ENCODE assay signal across 9 mouse cellular contexts in the genomic region with DNA sequence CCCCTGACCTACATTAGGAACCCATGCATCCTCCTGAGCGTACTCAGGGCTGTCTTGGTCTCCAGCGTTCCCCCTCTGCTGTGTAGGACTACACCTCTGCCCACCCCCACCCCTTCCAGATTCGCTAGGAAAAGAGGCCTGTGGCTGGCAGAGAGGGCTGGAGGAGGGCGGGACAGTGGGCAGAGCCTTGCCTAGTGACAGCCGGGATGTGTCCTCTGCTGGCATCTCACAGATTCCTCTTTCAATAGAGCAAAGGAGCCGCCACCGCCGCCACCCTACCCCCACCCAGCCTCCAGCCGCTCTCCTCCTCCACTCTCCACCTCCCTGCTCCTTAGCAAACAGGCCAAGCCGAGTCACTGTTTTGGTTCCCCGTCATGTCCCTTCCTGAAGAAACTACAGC. TPM values are rescaled to one million over a fixed set of nuclear protein-coding genes. Genes with fewer than 3 reads are reported as not detected.
DNase-seq lines count a peak whose midpoint lies in the region; ATAC-seq lines count a peak whose summit lies in the region.
"Had no signal": no experiment of that assay in that cellular context is flagged by ENCODE, and none has a peak within 500 bp of the region (broad histone marks: within the 10 kb centered on the region; RNA-seq: fewer than 3 reads in every experiment).

No protein-coding gene starts in this region.

- H3K4me1 ChIP-seq in embryonic facial prominence, embryonic 14.5 days (ENCODE audit: control insufficient read depth, insufficient read depth, low read length) = peaks cover 9% of the 10 kb centered on the region
- peaks cover 15% of the 10 kb centered on the region for H3K4me1 ChIP-seq in heart, embryonic 12.5 days (replicated peaks)

- H3K27me3 ChIP-seq in embryonic facial prominence, embryonic 14.5 days (replicated peaks; ENCODE audit: control insufficient read depth, insufficient read depth, low read length) = no peaks in the 10 kb centered on the region
- no peaks in the 10 kb centered on the region for H3K27me3 ChIP-seq in heart, embryonic 12.5 days (replicated peaks)

- peak; percentile 45 for DNase-seq in left cerebral cortex, postnatal 4 days
- no peak for DNase-seq in left cerebral cortex, postnatal 36 days (ENCODE audit: low spot score in 2 of 2)
- peak; percentile 43 for DNase-seq in embryonic facial prominence, embryonic 14.5 days (ENCODE audit: low spot score)
- peak; percentile 62 to 82 for DNase-seq in lung, postnatal 4 days
- DNase-seq in telencephalon, adult 2 months (ENCODE audit: low read depth, low spot score) = peak; percentile 4
- no peak for DNase-seq in cerebellum, adult 8-10 months
- no peak for DNase-seq in yolk sac, embryonic 10.5 days (ENCODE audit: low spot score)

- 16% methylated on average over 9 of the region's 11 CpGs for WGBS in embryonic facial prominence, embryonic 14.5 days
- 5% methylated on average over 11 of the region's 11 CpGs for WGBS in heart, embryonic 12.5 days

- H3K4me3 ChIP-seq in embryonic facial prominence, embryonic 14.5 days (ENCODE audit: low read depth, low read length) = no peak overlapping the region
- peak overlapping the region; percentile 8; the same call in 1 of the 2 replicates for H3K4me3 ChIP-seq in heart, embryonic 12.5 days

- peak overlapping the region; percentile 6; the same call in 1 of the 2 replicates for H3K9ac ChIP-seq in embryonic facial prominence, embryonic 14.5 days (ENCODE audit: low read depth, low read length)
- H3K9ac ChIP-seq in heart, embryonic 12.5 days = peak overlapping the region; percentile 46; the same call in 1 of the 2 replicates

- peak overlapping the region; percentile 31 for H3K4me2 ChIP-seq in embryonic facial prominence, embryonic 14.5 days (ENCODE audit: low read depth, low read length)
- H3K4me2 ChIP-seq in heart, embryonic 12.5 days = peak overlapping the region; percentile 53

- intact Hi-C loops in left cerebral cortex, postnatal 4 days (cut with DNase I) = no loop called here
- intact Hi-C loops in left cerebral cortex, postnatal 36 days (cut with DNase I) = loop anchor here (5.0 kb wide), 1 partner anchor 32 kb away; no protein-coding TSS in a partner anchor

- H3K9me3 ChIP-seq in embryonic facial prominence, embryonic 14.5 days (ENCODE audit: control insufficient read depth, low read length) = no peaks in the 10 kb centered on the region
- H3K9me3 ChIP-seq in heart, embryonic 12.5 days (replicated peaks) = peaks cover 7% of the 10 kb centered on the region; the same call in 1 of the 2 replicates

- ATAC-seq in embryonic facial prominence, embryonic 14.5 days (ENCODE audit: low read depth) = peak; percentile 67
- ATAC-seq in heart, embryonic 12.5 days (ENCODE audit: insufficient number of reproducible peaks, low FRiP score) = 0 out of 2 replicates have a peak, but pooled peaks have one; percentile 20

- no peaks in the 10 kb centered on the region for H3K36me3 ChIP-seq in embryonic facial prominence, embryonic 14.5 days (ENCODE audit: control insufficient read depth, insufficient read depth, low read length)
- no peaks in the 10 kb centered on the region for H3K36me3 ChIP-seq in heart, embryonic 12.5 days

- no peak overlapping the region for H3K27ac ChIP-seq in embryonic facial prominence, embryonic 14.5 days (replicated peaks; ENCODE audit: low read depth, low read length)
- H3K27ac ChIP-seq in heart, embryonic 12.5 days (ENCODE audit: poor library complexity, severe bottlenecking) = no peak overlapping the region

RNA-seq across cellular contexts. Expression of gene Prr29, which starts 0.6 kb away (rescaled TPM):
- total RNA-seq in left cerebral cortex, postnatal 4 days (2021) = not detected
- total RNA-seq in left cerebral cortex, postnatal 36 days (2021) = not detected
- 0.92 and 0.93 TPM in 2 replicates for polyA plus RNA-seq in embryonic facial prominence, embryonic 14.5 days (2014; fragmentation: Nextera tagmentation; extraction: Ambion mirVana)
- polyA plus RNA-seq in heart, embryonic 12.5 days (2016; fragmentation: Nextera tagmentation; extraction: Ambion mirVana) = 0.28 TPM in 1 of 2 replicates, not detected in the other
- total RNA-seq: left cerebral cortex, postnatal 10 days had no signal

RNA-seq across cellular contexts. Expression of gene Scn4a, which starts 11.6 kb away (rescaled TPM):
- not detected for total RNA-seq in left cerebral cortex, postnatal 4 days (2021)
- not detected for total RNA-seq in left cerebral cortex, postnatal 36 days (2021)
- polyA plus RNA-seq in embryonic facial prominence, embryonic 14.5 days (2014; fragmentation: Nextera tagmentation; extraction: Ambion mirVana) = 0.98 and 1.5 TPM in 2 replicates
- 0.08 and 0.13 TPM in 2 replicates for polyA plus RNA-seq in heart, embryonic 12.5 days (2016; fragmentation: Nextera tagmentation; extraction: Ambion mirVana)

RNA-seq across cellular contexts. Expression of gene Icam2, which starts 23.2 kb away (rescaled TPM):
- 1 to 10 TPM; 4.4 to 6.2 TPM for total RNA-seq in left cerebral cortex, postnatal 4 days (2021)
- 1 to 10 TPM; 3.1 to 4.1 TPM for total RNA-seq in left cerebral cortex, postnatal 36 days (2021)
- polyA plus RNA-seq in embryonic facial prominence, embryonic 14.5 days (2014; fragmentation: Nextera tagmentation; extraction: Ambion mirVana) = 42.2 and 44.3 TPM in 2 replicates
- polyA plus RNA-seq in heart, embryonic 12.5 days (2016; fragmentation: Nextera tagmentation; extraction: Ambion mirVana) = 59.7 and 68.4 TPM in 2 replicates

RNA-seq across cellular contexts. Expression of gene Cd79b, which starts 50.1 kb away (rescaled TPM):
- under 1 TPM; 0.30 to 0.98 TPM for total RNA-seq in left cerebral cortex, postnatal 4 days (2021)
- total RNA-seq in left cerebral cortex, postnatal 36 days (2021) = under 1 TPM; 0.27 to 0.34 TPM
- polyA plus RNA-seq in embryonic facial prominence, embryonic 14.5 days (2014; fragmentation: Nextera tagmentation; extraction: Ambion mirVana) = 3.2 and 3.7 TPM in 2 replicates
- 0.83 and 0.95 TPM in 2 replicates for polyA plus RNA-seq in heart, embryonic 12.5 days (2016; fragmentation: Nextera tagmentation; extraction: Ambion mirVana)

Comparison
In these comparisons a context has a peak if more than half of its experiments do, and no peak if none do; other contexts are left out.
1. DNase-seq: peak in left cerebral cortex, postnatal 4 days (single experiment), embryonic facial prominence, embryonic 14.5 days (single experiment), lung, postnatal 4 days (2 of 2) and telencephalon, adult 2 months (single experiment); none in left cerebral cortex, postnatal 36 days (0 of 2), cerebellum, adult 8-10 months (single experiment) and yolk sac, embryonic 10.5 days (single experiment).